Comparison of ENCODE assay signal across 9 mouse cellular contexts in genomic region chr13:22014411-22014845, GRCm38 (mm10). TPM values are rescaled to one million over a fixed set of nuclear protein-coding genes. Genes with fewer than 3 reads are reported as not detected.
DNase-seq lines count a peak whose midpoint lies in the region; ATAC-seq and TF ChIP-seq lines count a peak whose summit lies in the region.
"Had no signal": no experiment of that assay in that cellular context is flagged by ENCODE, and none has a peak within 500 bp of the region (broad histone marks: within the 10 kb centered on the region; RNA-seq: fewer than 3 reads in every experiment).

No protein-coding gene starts in this region.

- ATAC-seq in lung, embryonic 14.5 days (ENCODE audit: insufficient read depth): no peak
- no peak for ATAC-seq in embryonic facial prominence, embryonic 14.5 days (ENCODE audit: low read depth)
- ATAC-seq in intestine, embryonic 16.5 days: no peak; the same call in 1 of the 2 replicates
- ATAC-seq in neural tube, embryonic 15.5 days (ENCODE audit: low FRiP score): no peak

- 10% methylated on average over 17 of the region's 17 CpGs for WGBS in lung, embryonic 14.5 days
- WGBS in embryonic facial prominence, embryonic 14.5 days: 27% methylated on average over 17 of the region's 17 CpGs
- 15% methylated on average over 17 of the region's 17 CpGs for WGBS in intestine, embryonic 16.5 days
- WGBS in neural tube, embryonic 15.5 days: 12% methylated on average over 17 of the region's 17 CpGs

- H3K27me3 ChIP-seq in lung, embryonic 14.5 days (ENCODE audit: insufficient read depth, low read length): peaks cover 42% of the 10 kb centered on the region
- H3K27me3 ChIP-seq in embryonic facial prominence, embryonic 14.5 days (replicated peaks; ENCODE audit: control insufficient read depth, insufficient read depth, low read length): peaks cover 81% of the 10 kb centered on the region
- H3K27me3 ChIP-seq in intestine, embryonic 16.5 days (replicated peaks; ENCODE audit: control insufficient read depth, insufficient read depth, low read length): peaks cover 37% of the 10 kb centered on the region
- H3K27me3 ChIP-seq in neural tube, embryonic 15.5 days (replicated peaks): peaks cover 85% of the 10 kb centered on the region

- no peak overlapping the region for H3K9ac ChIP-seq in lung, embryonic 14.5 days
- H3K9ac ChIP-seq in embryonic facial prominence, embryonic 14.5 days (ENCODE audit: low read depth, low read length): no peak overlapping the region
- no peak overlapping the region for H3K9ac ChIP-seq in intestine, embryonic 16.5 days (ENCODE audit: low read depth, low read length)
- no peak overlapping the region for H3K9ac ChIP-seq in neural tube, embryonic 15.5 days (replicated peaks)

- H3K4me1 ChIP-seq in lung, embryonic 14.5 days (ENCODE audit: insufficient read depth): no peaks in the 10 kb centered on the region
- no peaks in the 10 kb centered on the region for H3K4me1 ChIP-seq in embryonic facial prominence, embryonic 14.5 days (ENCODE audit: control insufficient read depth, insufficient read depth, low read length)
- peaks cover 12% of the 10 kb centered on the region; the same call in 1 of the 2 replicates for H3K4me1 ChIP-seq in intestine, embryonic 16.5 days (ENCODE audit: control insufficient read depth, insufficient read depth, low read length)
- H3K4me1 ChIP-seq in neural tube, embryonic 15.5 days: no peaks in the 10 kb centered on the region

- H3K36me3 ChIP-seq in lung, embryonic 14.5 days (ENCODE audit: insufficient read depth): no peaks in the 10 kb centered on the region
- no peaks in the 10 kb centered on the region for H3K36me3 ChIP-seq in embryonic facial prominence, embryonic 14.5 days (ENCODE audit: control insufficient read depth, insufficient read depth, low read length)
- H3K36me3 ChIP-seq in intestine, embryonic 16.5 days (ENCODE audit: control insufficient read depth, insufficient read depth, low read length): no peaks in the 10 kb centered on the region
- no peaks in the 10 kb centered on the region for H3K36me3 ChIP-seq in neural tube, embryonic 15.5 days

- no peak for TF ChIP-seq CTCF in lung, embryonic 14.5 days (IDR thresholded peaks at IDR 0.05; ENCODE audit: low read depth)

- peak; percentile 43 for DNase-seq in lung, embryonic 14.5 days
- no peak for DNase-seq in lung, adult 18-20 months
- DNase-seq in embryonic facial prominence, embryonic 14.5 days (ENCODE audit: low spot score): no peak
- DNase-seq in left cerebral cortex, adult 11 months (ENCODE audit: low spot score): no peak
- no peak for DNase-seq in cerebellum, adult 11-12 months
- DNase-seq in testis, postnatal 10 days (ENCODE audit: low spot score): no peak
- DNase-seq: thymus, postnatal 25 days had no signal

- no peak overlapping the region for H3K27ac ChIP-seq in lung, embryonic 14.5 days (ENCODE audit: low read depth)
- no peak overlapping the region for H3K27ac ChIP-seq in embryonic facial prominence, embryonic 14.5 days (replicated peaks; ENCODE audit: low read depth, low read length)
- no peak overlapping the region for H3K27ac ChIP-seq in intestine, embryonic 16.5 days (ENCODE audit: low read length)
- no peak overlapping the region for H3K27ac ChIP-seq in neural tube, embryonic 15.5 days (replicated peaks)

- H3K4me2 ChIP-seq in lung, embryonic 14.5 days: peak overlapping the region; percentile 54
- H3K4me2 ChIP-seq in embryonic facial prominence, embryonic 14.5 days (ENCODE audit: low read depth, low read length): peak overlapping the region; percentile 8; the same call in 1 of the 2 replicates
- peak overlapping the region; percentile 47 for H3K4me2 ChIP-seq in intestine, embryonic 16.5 days (ENCODE audit: low read depth, low read length)
- H3K4me2 ChIP-seq in neural tube, embryonic 15.5 days: peak overlapping the region; percentile 27

- peak overlapping the region; percentile 23 for H3K4me3 ChIP-seq in lung, embryonic 14.5 days (ENCODE audit: low read depth, low read length)
- peak overlapping the region; percentile 4; the same call in 1 of the 2 replicates for H3K4me3 ChIP-seq in embryonic facial prominence, embryonic 14.5 days (ENCODE audit: low read depth, low read length)
- H3K4me3 ChIP-seq in intestine, embryonic 16.5 days (ENCODE audit: low read length): peak overlapping the region; percentile 27
- H3K4me3 ChIP-seq in neural tube, embryonic 15.5 days (replicated peaks): no peak overlapping the region

- H3K9me3 ChIP-seq in lung, embryonic 14.5 days (ENCODE audit: low read depth, low read length): no peaks in the 10 kb centered on the region
- H3K9me3 ChIP-seq in embryonic facial prominence, embryonic 14.5 days (ENCODE audit: control insufficient read depth, low read length): peaks cover 7% of the 10 kb centered on the region; the same call in 1 of the 2 replicates
- H3K9me3 ChIP-seq in intestine, embryonic 16.5 days (ENCODE audit: control insufficient read depth, low read length): no peaks in the 10 kb centered on the region
- no peaks in the 10 kb centered on the region for H3K9me3 ChIP-seq in neural tube, embryonic 15.5 days (replicated peaks)

RNA-seq across cellular contexts. Expression of gene Prss16, which starts 4.9 kb away (rescaled TPM):
- 1.6 and 2.0 TPM in 2 replicates for polyA plus RNA-seq in lung, embryonic 14.5 days (2014; fragmentation: Nextera tagmentation; extraction: Ambion mirVana)
- 0.70 and 0.83 TPM in 2 replicates for polyA plus RNA-seq in embryonic facial prominence, embryonic 14.5 days (2014; fragmentation: Nextera tagmentation; extraction: Ambion mirVana)
- polyA plus RNA-seq in intestine, embryonic 16.5 days (2015; fragmentation: Nextera tagmentation; extraction: Ambion mirVana): 1.4 and 2.0 TPM in 2 replicates
- 0.09 and 167 TPM in 2 replicates for polyA plus RNA-seq in neural tube, embryonic 15.5 days (2015; fragmentation: Nextera tagmentation; extraction: Ambion mirVana)

RNA-seq across cellular contexts. Expression of gene Hist1h2ah, which starts 20.9 kb away (rescaled TPM):
- polyA plus RNA-seq in lung, embryonic 14.5 days (2014; fragmentation: Nextera tagmentation; extraction: Ambion mirVana): 21.2 and 21.6 TPM in 2 replicates
- 13.1 TPM in 1 of 2 replicates, not detected in the other for polyA plus RNA-seq in embryonic facial prominence, embryonic 14.5 days (2014; fragmentation: Nextera tagmentation; extraction: Ambion mirVana)
- polyA plus RNA-seq in intestine, embryonic 16.5 days (2015; fragmentation: Nextera tagmentation; extraction: Ambion mirVana): 4.6 and 5.1 TPM in 2 replicates
- polyA plus RNA-seq in neural tube, embryonic 15.5 days (2015; fragmentation: Nextera tagmentation; extraction: Ambion mirVana): 4.5 TPM in 1 of 2 replicates, not detected in the other

RNA-seq across cellular contexts. Expression of gene Hist1h2bk, which starts 21.2 kb away (rescaled TPM):
- 8.6 and 11.7 TPM in 2 replicates for polyA plus RNA-seq in lung, embryonic 14.5 days (2014; fragmentation: Nextera tagmentation; extraction: Ambion mirVana)
- 3.9 and 6.6 TPM in 2 replicates for polyA plus RNA-seq in embryonic facial prominence, embryonic 14.5 days (2014; fragmentation: Nextera tagmentation; extraction: Ambion mirVana)
- polyA plus RNA-seq in intestine, embryonic 16.5 days (2015; fragmentation: Nextera tagmentation; extraction: Ambion mirVana): 1.8 and 2.9 TPM in 2 replicates
- polyA plus RNA-seq in neural tube, embryonic 15.5 days (2015; fragmentation: Nextera tagmentation; extraction: Ambion mirVana): 0.97 and 2.2 TPM in 2 replicates

RNA-seq across cellular contexts. Expression of gene Hist1h4i, which starts 26.7 kb away (rescaled TPM):
- polyA plus RNA-seq in lung, embryonic 14.5 days (2014; fragmentation: Nextera tagmentation; extraction: Ambion mirVana): 26.4 and 26.7 TPM in 2 replicates
- polyA plus RNA-seq in embryonic facial prominence, embryonic 14.5 days (2014; fragmentation: Nextera tagmentation; extraction: Ambion mirVana): 11.8 and 13.3 TPM in 2 replicates
- 18.8 and 22.0 TPM in 2 replicates for polyA plus RNA-seq in intestine, embryonic 16.5 days (2015; fragmentation: Nextera tagmentation; extraction: Ambion mirVana)
- 4.8 and 8.5 TPM in 2 replicates for polyA plus RNA-seq in neural tube, embryonic 15.5 days (2015; fragmentation: Nextera tagmentation; extraction: Ambion mirVana)

RNA-seq across cellular contexts. Expression of gene Hist1h2ag, which starts 28.3 kb away (rescaled TPM):
- 71.0 and 82.2 TPM in 2 replicates for polyA plus RNA-seq in lung, embryonic 14.5 days (2014; fragmentation: Nextera tagmentation; extraction: Ambion mirVana)
- polyA plus RNA-seq in embryonic facial prominence, embryonic 14.5 days (2014; fragmentation: Nextera tagmentation; extraction: Ambion mirVana): 24.9 and 28.8 TPM in 2 replicates
- 17.4 and 30.0 TPM in 2 replicates for polyA plus RNA-seq in intestine, embryonic 16.5 days (2015; fragmentation: Nextera tagmentation; extraction: Ambion mirVana)
- polyA plus RNA-seq in neural tube, embryonic 15.5 days (2015; fragmentation: Nextera tagmentation; extraction: Ambion mirVana): 3.0 and 13.9 TPM in 2 replicates
